Mouse (Mus musculus): ENCODE results near the gene Epb41.

DNA sequence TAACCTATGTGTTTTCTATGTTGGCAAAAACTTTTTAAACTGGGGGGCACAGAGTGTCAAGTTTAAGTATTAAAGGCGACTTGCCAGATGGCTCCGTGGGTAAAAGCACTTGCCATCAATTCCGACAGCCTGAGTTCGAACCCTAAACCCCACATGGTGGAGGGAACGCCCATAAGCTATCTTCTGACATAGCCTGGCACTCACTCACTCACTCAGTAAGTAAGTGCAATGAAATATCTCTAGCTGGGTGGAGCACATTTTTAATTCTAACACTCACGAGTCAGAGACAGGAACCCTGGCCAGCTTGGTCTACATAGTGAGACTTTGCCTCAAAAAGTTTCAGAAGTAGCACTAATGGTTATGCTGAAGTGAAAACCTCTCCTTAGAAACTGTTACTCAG lies 48.0 kb downstream of the Epb41 start:
- no peak for TF ChIP-seq POLR2A (IDR thresholded peaks at IDR 0.05; ENCODE audit: low read depth, low read length)
- TF ChIP-seq CTCF (IDR thresholded peaks at IDR 0.05; ENCODE audit: borderline replicate concordance, insufficient read depth, low read length) = no peak

Measured in embryonic fibroblast, embryonic 13.5 days (primary cell).